Mouse (Mus musculus): ENCODE results near the gene Dcaf12. TPM values are rescaled to one million over a fixed set of nuclear protein-coding genes. Genes with fewer than 3 reads are reported as not detected.

Gene Dcaf12
- polyA plus RNA-seq, 1 experiment = 30.9 TPM

DNA sequence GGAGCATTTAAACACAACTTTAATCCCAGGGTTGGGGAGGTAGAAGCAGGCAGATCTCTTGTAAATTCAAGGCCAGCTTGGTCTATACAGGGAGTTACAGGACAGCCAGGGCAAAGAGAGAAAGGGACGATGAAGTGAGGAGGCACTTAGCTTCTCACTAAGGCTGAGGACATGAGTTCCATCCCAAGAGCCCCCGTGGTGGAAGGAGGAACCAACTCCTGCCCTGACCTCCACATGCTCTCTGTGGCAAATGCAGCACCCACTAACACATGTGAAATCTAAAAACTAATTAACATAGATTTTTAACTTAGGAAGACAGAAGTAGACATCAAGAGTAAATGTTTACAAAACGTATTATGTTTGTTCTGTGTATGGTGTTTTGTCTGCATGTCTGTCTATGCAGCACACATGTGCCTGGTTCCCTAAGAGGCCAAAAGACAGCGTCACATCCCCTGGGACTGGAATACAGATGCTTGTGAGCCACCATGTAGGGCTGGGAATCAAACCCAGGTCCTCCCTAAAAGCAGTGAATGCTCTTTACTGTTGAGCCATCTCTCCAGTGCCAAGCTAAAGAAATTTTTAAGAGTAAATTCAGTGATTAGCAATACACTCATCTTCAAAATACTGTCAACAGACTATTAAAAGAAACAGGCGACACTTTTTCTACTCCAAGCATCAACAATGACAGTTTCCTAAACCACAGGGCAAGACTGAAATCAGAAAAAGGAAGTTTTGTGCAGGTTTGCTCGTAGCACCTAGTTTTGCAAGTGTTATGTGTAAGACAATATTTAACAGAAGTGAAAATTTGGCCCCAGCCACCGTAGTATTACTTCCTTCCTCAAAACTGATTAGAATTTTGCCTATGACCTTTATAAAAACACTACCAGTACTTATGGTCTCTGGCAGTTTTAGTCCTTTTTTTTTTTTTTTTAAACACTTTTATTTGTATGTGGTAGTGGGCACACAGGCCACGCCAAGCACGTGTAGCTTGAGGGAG lies 3.8 kb downstream of the Dcaf12 start:
- peaks cover 2% of the 10 kb centered on the region; the same call in 1 of the 2 replicates for H3K36me3 ChIP-seq (ENCODE audit: control insufficient read depth, insufficient read depth, low read length)
- no peak for TF ChIP-seq CTCF (conservative IDR thresholded peaks at IDR 0.05; ENCODE audit: insufficient read depth, insufficient read length, low read depth, low read length)
- H3K4me3 ChIP-seq (ENCODE audit: insufficient read depth, low read depth, low read length) = no peak overlapping the region
- DNase-seq = peak; percentile 23
- H3K4me1 ChIP-seq (ENCODE audit: control insufficient read depth, insufficient read depth, low read length) = peaks cover 15% of the 10 kb centered on the region; the same call in 1 of the 2 replicates
- H3K27me3 ChIP-seq (replicated peaks; ENCODE audit: control insufficient read depth, insufficient read depth, low read length) = no peaks in the 10 kb centered on the region
- 85% methylated on average over 9 of the region's 9 CpGs for WGBS
- no peak overlapping the region for H3K27ac ChIP-seq (ENCODE audit: insufficient read depth, low read depth, low read length)

DNA sequence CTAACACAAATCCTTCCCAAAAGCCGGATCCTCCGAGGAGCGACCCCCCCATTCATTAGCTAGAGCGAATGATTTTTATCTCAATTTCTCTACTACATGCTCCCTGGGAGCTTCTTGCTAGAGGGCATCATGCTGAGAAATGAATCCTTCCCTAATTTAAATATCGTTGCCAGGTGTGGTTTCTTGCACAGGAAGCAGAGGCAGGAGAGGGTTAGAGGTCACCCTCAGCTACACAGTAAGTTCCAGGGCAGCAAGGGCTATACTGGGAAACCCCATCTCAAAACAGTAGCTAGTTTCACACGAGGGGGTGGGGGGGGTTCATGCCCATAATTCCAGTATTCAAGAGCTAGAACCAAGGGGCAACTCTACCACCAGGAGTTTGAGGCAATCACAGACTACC lies 7.3 kb downstream of the Dcaf12 start:
- TF ChIP-seq POLR2A (IDR thresholded peaks at IDR 0.05; ENCODE audit: low read depth, low read length) (no peak), CTCF (conservative IDR thresholded peaks at IDR 0.05; ENCODE audit: insufficient read depth, insufficient read length, low read depth, low read length) (no peak)
- no peak overlapping the region for H3K4me3 ChIP-seq (ENCODE audit: insufficient read depth, low read depth, low read length)
- peaks cover 3% of the 10 kb centered on the region; the same call in 1 of the 2 replicates for H3K36me3 ChIP-seq (ENCODE audit: control insufficient read depth, insufficient read depth, low read length)
- H3K27ac ChIP-seq (ENCODE audit: insufficient read depth, low read depth, low read length) = no peak overlapping the region
- H3K27me3 ChIP-seq (replicated peaks; ENCODE audit: control insufficient read depth, insufficient read depth, low read length) = no peaks in the 10 kb centered on the region
- H3K4me1 ChIP-seq (ENCODE audit: control insufficient read depth, insufficient read depth, low read length) = peaks cover 5% of the 10 kb centered on the region; the same call in 1 of the 2 replicates
- WGBS = 75% methylated on average over 6 of the region's 6 CpGs
- DNase-seq = no peak

- DNase-seq = no peak
- H3K36me3 ChIP-seq (ENCODE audit: control insufficient read depth, insufficient read depth, low read length) = peaks cover 5% of the 10 kb centered on the region
These were observed 10.4 kb downstream of the Dcaf12 start for GRCm38 (mm10) chr4:41304302-41304701.

DNA sequence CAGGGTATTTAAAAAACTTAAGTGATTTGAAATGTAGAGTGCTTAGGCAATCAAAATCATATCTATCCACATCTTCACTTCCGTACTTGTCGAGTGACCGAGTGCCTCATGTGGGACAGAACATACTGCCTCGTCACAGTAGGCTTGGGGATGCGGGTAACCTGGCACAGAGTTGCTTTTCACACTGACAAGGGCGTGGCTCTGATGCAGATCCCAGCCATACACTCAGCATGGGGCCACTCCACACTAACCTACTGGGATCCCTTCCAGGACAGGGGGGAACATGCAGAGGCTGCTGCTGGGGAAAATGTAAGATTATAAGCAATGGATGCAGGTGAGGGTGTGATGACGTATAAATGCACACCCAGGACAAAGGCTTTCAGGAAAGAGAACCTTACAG lies 11.0 kb downstream of the Dcaf12 start:
- no peak overlapping the region for H3K27ac ChIP-seq (ENCODE audit: insufficient read depth, low read depth, low read length)
- no peak for TF ChIP-seq CTCF (conservative IDR thresholded peaks at IDR 0.05; ENCODE audit: insufficient read depth, insufficient read length, low read depth, low read length)
- no peak for TF ChIP-seq POLR2A (IDR thresholded peaks at IDR 0.05; ENCODE audit: low read depth, low read length)
- no peak overlapping the region for H3K4me3 ChIP-seq (ENCODE audit: insufficient read depth, low read depth, low read length)
- 89% methylated on average over 7 of the region's 7 CpGs for WGBS
- peaks cover 5% of the 10 kb centered on the region; the same call in 1 of the 2 replicates for H3K4me1 ChIP-seq (ENCODE audit: control insufficient read depth, insufficient read depth, low read length)
- DNase-seq = no peak
- H3K27me3 ChIP-seq (replicated peaks; ENCODE audit: control insufficient read depth, insufficient read depth, low read length) = no peaks in the 10 kb centered on the region
- H3K36me3 ChIP-seq (ENCODE audit: control insufficient read depth, insufficient read depth, low read length) = peaks cover 8% of the 10 kb centered on the region

More at GRCm38 (mm10) chr4:41304302-41304701, 10.4 kb downstream of the Dcaf12 start:
- no peak overlapping the region for H3K4me3 ChIP-seq (ENCODE audit: insufficient read depth, low read depth, low read length)
- no peaks in the 10 kb centered on the region for H3K27me3 ChIP-seq (replicated peaks; ENCODE audit: control insufficient read depth, insufficient read depth, low read length)
- TF ChIP-seq CTCF (conservative IDR thresholded peaks at IDR 0.05; ENCODE audit: insufficient read depth, insufficient read length, low read depth, low read length) = no peak
- no peak for TF ChIP-seq POLR2A (IDR thresholded peaks at IDR 0.05; ENCODE audit: low read depth, low read length)
- H3K4me1 ChIP-seq (ENCODE audit: control insufficient read depth, insufficient read depth, low read length) = peaks cover 5% of the 10 kb centered on the region; the same call in 1 of the 2 replicates
- 47% methylated on average over 3 of the region's 3 CpGs for WGBS
- H3K27ac ChIP-seq (ENCODE audit: insufficient read depth, low read depth, low read length) = no peak overlapping the region

DNA sequence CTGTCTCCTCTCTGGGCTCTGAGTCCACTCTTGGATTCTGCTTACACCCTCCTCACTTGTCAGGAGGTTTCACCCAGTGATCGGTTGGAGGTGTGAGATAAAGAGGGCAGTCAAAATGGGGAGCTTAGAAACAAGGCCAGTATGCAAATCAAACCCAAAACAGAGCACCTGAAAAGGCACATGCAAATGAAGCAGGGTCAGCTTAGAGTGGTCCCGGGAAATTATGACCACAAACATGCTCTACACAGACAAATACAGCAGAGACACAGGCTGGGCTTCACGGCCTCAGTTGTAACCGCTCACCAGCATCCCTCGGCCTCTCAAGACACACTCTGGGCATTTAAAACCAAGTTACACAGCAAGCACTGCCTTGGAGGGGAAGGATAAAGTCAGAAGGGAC lies 15.7 kb downstream of the Dcaf12 start:
- no peaks in the 10 kb centered on the region for H3K4me1 ChIP-seq (ENCODE audit: control insufficient read depth, insufficient read depth, low read length)
- no peaks in the 10 kb centered on the region for H3K27me3 ChIP-seq (replicated peaks; ENCODE audit: control insufficient read depth, insufficient read depth, low read length)
- no peak overlapping the region for H3K27ac ChIP-seq (ENCODE audit: insufficient read depth, low read depth, low read length)
- 90% methylated on average over 5 of the region's 5 CpGs for WGBS
- peaks cover 16% of the 10 kb centered on the region for H3K36me3 ChIP-seq (ENCODE audit: control insufficient read depth, insufficient read depth, low read length)
- DNase-seq = no peak
- TF ChIP-seq CTCF (conservative IDR thresholded peaks at IDR 0.05; ENCODE audit: insufficient read depth, insufficient read length, low read depth, low read length) (no peak), POLR2A (IDR thresholded peaks at IDR 0.05; ENCODE audit: low read depth, low read length) (no peak)
- H3K4me3 ChIP-seq (ENCODE audit: insufficient read depth, low read depth, low read length) = no peak overlapping the region

- H3K36me3 ChIP-seq (ENCODE audit: control insufficient read depth, insufficient read depth, low read length) = peaks cover 21% of the 10 kb centered on the region
- no peak for TF ChIP-seq CTCF (conservative IDR thresholded peaks at IDR 0.05; ENCODE audit: insufficient read depth, insufficient read length, low read depth, low read length)
- TF ChIP-seq POLR2A (IDR thresholded peaks at IDR 0.05; ENCODE audit: low read depth, low read length) = no peak
- H3K27me3 ChIP-seq (replicated peaks; ENCODE audit: control insufficient read depth, insufficient read depth, low read length) = no peaks in the 10 kb centered on the region
- H3K4me1 ChIP-seq (ENCODE audit: control insufficient read depth, insufficient read depth, low read length) = no peaks in the 10 kb centered on the region
- no peak for DNase-seq
- 95% methylated on average over 7 of the region's 7 CpGs for WGBS
- no peak overlapping the region for H3K4me3 ChIP-seq (ENCODE audit: insufficient read depth, low read depth, low read length)
- H3K27ac ChIP-seq (ENCODE audit: insufficient read depth, low read depth, low read length) = no peak overlapping the region
These were observed 18.7 kb downstream of the Dcaf12 start for GRCm38 (mm10) chr4:41295960-41296359.

DNA sequence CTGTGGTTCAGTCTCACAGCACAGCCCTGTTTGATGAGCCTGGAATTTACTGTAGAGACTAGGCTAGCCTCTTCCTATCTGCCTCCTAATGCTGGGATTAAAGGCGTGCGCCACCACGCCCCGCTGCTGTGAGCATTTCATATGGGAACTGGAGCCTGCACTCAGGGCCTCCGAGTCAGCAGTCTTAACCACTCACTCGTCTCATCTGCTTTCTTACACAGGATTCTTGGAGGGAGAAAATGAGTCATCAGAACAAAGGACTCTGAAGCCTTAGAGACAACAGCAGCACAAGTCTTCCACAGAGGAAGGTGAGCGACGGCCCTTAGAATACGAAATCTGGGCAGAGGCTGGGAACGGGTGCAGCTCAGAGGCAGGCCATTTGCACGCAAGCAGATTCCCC lies 19.2 kb downstream of the Dcaf12 start:
- H3K27ac ChIP-seq (ENCODE audit: insufficient read depth, low read depth, low read length) = no peak overlapping the region
- no peak for DNase-seq
- H3K4me3 ChIP-seq (ENCODE audit: insufficient read depth, low read depth, low read length) = no peak overlapping the region
- no peaks in the 10 kb centered on the region for H3K27me3 ChIP-seq (replicated peaks; ENCODE audit: control insufficient read depth, insufficient read depth, low read length)
- no peaks in the 10 kb centered on the region for H3K4me1 ChIP-seq (ENCODE audit: control insufficient read depth, insufficient read depth, low read length)
- no peak for TF ChIP-seq CTCF (conservative IDR thresholded peaks at IDR 0.05; ENCODE audit: insufficient read depth, insufficient read length, low read depth, low read length)
- no peak for TF ChIP-seq POLR2A (IDR thresholded peaks at IDR 0.05; ENCODE audit: low read depth, low read length)
- WGBS = 87% methylated on average over 11 of the region's 11 CpGs
- H3K36me3 ChIP-seq (ENCODE audit: control insufficient read depth, insufficient read depth, low read length) = peaks cover 21% of the 10 kb centered on the region
